Mouse (Mus musculus): Measurements from ENCODE around the gene Mfsd4b4.
"Not testable (repeated sequence)": the region's sequence is repeated elsewhere in the genome, so short reads cannot be mapped to it uniquely, and the experiment has no call there.

The Mfsd4b4 gene

GRCm38 (mm10) chr10:39898874-39899371, at the start of gene Mfsd4b4:
TSS of gene Mfsd4b4 (minus strand) at chr10:39899238.
- DNase-seq (ENCODE audit: low spot score in 2 of 2) = peak; percentile 72 to 75

GRCm38 (mm10) chr10:39947195-39947594, 48.2 kb upstream of the Mfsd4b4 start:
- not testable (repeated sequence) for DNase-seq (ENCODE audit: low spot score in 2 of 2)

- no peak for DNase-seq (ENCODE audit: low spot score in 2 of 2)
Observed at GRCm38 (mm10) chr10:39936553-39936952, 37.5 kb upstream of the Mfsd4b4 start.

- peak in 1 of 2 experiments; percentile 24 for DNase-seq (ENCODE audit: low spot score in 2 of 2)
Observed at GRCm38 (mm10) chr10:39926616-39927139, 27.6 kb upstream of the Mfsd4b4 start, which contains the start of gene Mfsd4b2. TSS of gene Mfsd4b2 (minus strand) at chr10:39926923.

- DNase-seq (ENCODE audit: low spot score in 2 of 2) = not testable (repeated sequence)
Observed at GRCm38 (mm10) chr10:39924556-39924955, 25.5 kb upstream of the Mfsd4b4 start.

- no peak for DNase-seq (ENCODE audit: low spot score in 2 of 2)
Observed at GRCm38 (mm10) chr10:39912616-39913015, 13.6 kb upstream of the Mfsd4b4 start.

- DNase-seq (ENCODE audit: low spot score in 2 of 2) = no peak
Observed at GRCm38 (mm10) chr10:39908768-39909441, 9.9 kb upstream of the Mfsd4b4 start.

- DNase-seq (ENCODE audit: low spot score in 2 of 2) = no peak
Observed at GRCm38 (mm10) chr10:39906799-39907658, 8.0 kb upstream of the Mfsd4b4 start.

GRCm38 (mm10) chr10:39904191-39904590, 5.2 kb upstream of the Mfsd4b4 start:
- DNase-seq (ENCODE audit: low spot score in 2 of 2) = no peak

GRCm38 (mm10) chr10:39896503-39896902, 2.5 kb downstream of the Mfsd4b4 start:
- no peak for DNase-seq (ENCODE audit: low spot score in 2 of 2)

GRCm38 (mm10) chr10:39893702-39894697, 5.0 kb downstream of the Mfsd4b4 start:
- no peak for DNase-seq (ENCODE audit: low spot score in 2 of 2)

- no peak for DNase-seq (ENCODE audit: low spot score in 2 of 2)
Observed at GRCm38 (mm10) chr10:39888621-39889020, 10.4 kb downstream of the Mfsd4b4 start.

- DNase-seq (ENCODE audit: low spot score in 2 of 2) = no peak
Observed at GRCm38 (mm10) chr10:39865509-39865908, 33.5 kb downstream of the Mfsd4b4 start.

GRCm38 (mm10) chr10:39842621-39843020, 56.4 kb downstream of the Mfsd4b4 start:
- no peak for DNase-seq (ENCODE audit: low spot score in 2 of 2)
